Mouse (Mus musculus): ENCODE measurements around the gene Ociad2. TPM values are rescaled to one million over a fixed set of nuclear protein-coding genes. Genes with fewer than 3 reads are reported as not detected.

Gene Ociad2
- polyA plus RNA-seq, 2 experiments, result 0.95 to 3.6 TPM

- WGBS (ENCODE audit: insufficient replicate concordance), result 68% methylated on average over 5 of the region's 5 CpGs
- Histone ChIP-seq H3K9me3 (ENCODE audit: control insufficient read depth, low read length) (no peaks in the 10 kb centered on the region), H3K4me2 (ENCODE audit: low read depth) (no peak overlapping the region), H3K36me3 (replicated peaks; ENCODE audit: control insufficient read depth, insufficient read depth, low read depth) (no peaks in the 10 kb centered on the region), H3K9ac (replicated peaks) (no peak overlapping the region), H3K4me1 (replicated peaks; ENCODE audit: control insufficient read depth in 2 of 2, insufficient read depth in 2 of 2, low read length in 1 of 2) (0 out of 4 replicates have a peak, but pooled peaks cover 0 to 3% of the 10 kb centered on the region in 2 experiments), H3K27ac (no peak overlapping the region), H3K4me3 (ENCODE audit: insufficient read depth in 1 of 2, low read depth in 2 of 2, low read length in 2 of 2) (no peak overlapping the region), H3K27me3 (ENCODE audit: control insufficient read depth, insufficient read depth, low read length) (no peaks in the 10 kb centered on the region)
- TF ChIP-seq CTCF (IDR thresholded peaks at IDR 0.05; ENCODE audit: low read depth) (no peak), EP300 (IDR thresholded peaks at IDR 0.05; ENCODE audit: low read depth) (no peak)
- ATAC-seq (ENCODE audit: insufficient read depth) (no peak), DNase-seq (ENCODE audit: low read depth in 3 of 3, low spot score in 3 of 3) (no peak)
Measured at GRCm38 (mm10) chr5:73372601-73373000, 31.8 kb upstream of the Ociad2 start.

GRCm38 (mm10) chr5:73369731-73370130 is 28.9 kb upstream of the Ociad2 start:
- no peaks in the 10 kb centered on the region for H3K27me3 ChIP-seq (ENCODE audit: control insufficient read depth, insufficient read depth, low read length)
- H3K36me3 ChIP-seq (replicated peaks; ENCODE audit: control insufficient read depth, insufficient read depth, low read depth), result no peaks in the 10 kb centered on the region
- no peak for ATAC-seq (ENCODE audit: insufficient read depth)
- H3K4me2 ChIP-seq (ENCODE audit: low read depth), result no peak overlapping the region
- H3K4me1 ChIP-seq (replicated peaks; ENCODE audit: control insufficient read depth in 2 of 2, insufficient read depth in 2 of 2, low read length in 1 of 2), result peaks cover 7 to 9% of the 10 kb centered on the region in 2 experiments
- 60% methylated on average over 3 of the region's 3 CpGs for WGBS (ENCODE audit: insufficient replicate concordance)
- no peaks in the 10 kb centered on the region for H3K9me3 ChIP-seq (ENCODE audit: control insufficient read depth, low read length)
- no peak overlapping the region for H3K9ac ChIP-seq (replicated peaks)
- no peak overlapping the region for H3K4me3 ChIP-seq (ENCODE audit: insufficient read depth in 1 of 2, low read depth in 2 of 2, low read length in 2 of 2)
- TF ChIP-seq EP300 (IDR thresholded peaks at IDR 0.05; ENCODE audit: low read depth) (no peak), CTCF (IDR thresholded peaks at IDR 0.05; ENCODE audit: low read depth) (no peak)
- DNase-seq (ENCODE audit: low read depth in 3 of 3, low spot score in 3 of 3), result no peak
- no peak overlapping the region for H3K27ac ChIP-seq

- H3K9me3 ChIP-seq (ENCODE audit: control insufficient read depth, low read length), result no peaks in the 10 kb centered on the region
- peaks cover 15 to 16% of the 10 kb centered on the region in 2 experiments for H3K4me1 ChIP-seq (replicated peaks; ENCODE audit: control insufficient read depth in 2 of 2, insufficient read depth in 2 of 2, low read length in 1 of 2)
- DNase-seq (ENCODE audit: low read depth in 3 of 3, low spot score in 3 of 3) (no peak), ATAC-seq (ENCODE audit: insufficient read depth) (no peak)
- WGBS (ENCODE audit: insufficient replicate concordance), result 72% methylated on average over 10 of the region's 10 CpGs
- no peak overlapping the region for H3K4me2 ChIP-seq (ENCODE audit: low read depth)
- no peaks in the 10 kb centered on the region for H3K27me3 ChIP-seq (ENCODE audit: control insufficient read depth, insufficient read depth, low read length)
- no peak overlapping the region for H3K4me3 ChIP-seq (ENCODE audit: insufficient read depth in 1 of 2, low read depth in 2 of 2, low read length in 2 of 2)
- no peaks in the 10 kb centered on the region for H3K36me3 ChIP-seq (replicated peaks; ENCODE audit: control insufficient read depth, insufficient read depth, low read depth)
- no peak overlapping the region for H3K27ac ChIP-seq
- H3K9ac ChIP-seq (replicated peaks), result no peak overlapping the region
- TF ChIP-seq EP300 (IDR thresholded peaks at IDR 0.05; ENCODE audit: low read depth) (no peak), CTCF (IDR thresholded peaks at IDR 0.05; ENCODE audit: low read depth) (no peak)
Measured at GRCm38 (mm10) chr5:73368845-73369447, 28.1 kb upstream of the Ociad2 start.

GRCm38 (mm10) chr5:73367906-73368305 is 27.1 kb upstream of the Ociad2 start:
- no peak for ATAC-seq (ENCODE audit: insufficient read depth)
- no peak for TF ChIP-seq CTCF (IDR thresholded peaks at IDR 0.05; ENCODE audit: low read depth)
- TF ChIP-seq EP300 (IDR thresholded peaks at IDR 0.05; ENCODE audit: low read depth), result no peak
- Histone ChIP-seq H3K4me2 (ENCODE audit: low read depth) (no peak overlapping the region), H3K9me3 (ENCODE audit: control insufficient read depth, low read length) (no peaks in the 10 kb centered on the region), H3K36me3 (replicated peaks; ENCODE audit: control insufficient read depth, insufficient read depth, low read depth) (no peaks in the 10 kb centered on the region), H3K4me1 (replicated peaks; ENCODE audit: control insufficient read depth in 2 of 2, insufficient read depth in 2 of 2, low read length in 1 of 2) (peaks cover 24 to 27% of the 10 kb centered on the region in 2 experiments), H3K27ac (no peak overlapping the region), H3K9ac (replicated peaks) (no peak overlapping the region), H3K27me3 (ENCODE audit: control insufficient read depth, insufficient read depth, low read length) (no peaks in the 10 kb centered on the region), H3K4me3 (ENCODE audit: insufficient read depth in 1 of 2, low read depth in 2 of 2, low read length in 2 of 2) (no peak overlapping the region)
- DNase-seq (ENCODE audit: low read depth in 3 of 3, low spot score in 3 of 3), result no peak
- WGBS (ENCODE audit: insufficient replicate concordance), result 62% methylated on average over 4 of the region's 4 CpGs

- TF ChIP-seq CTCF (IDR thresholded peaks at IDR 0.05; ENCODE audit: low read depth), result no peak
- peak; percentile 89 for TF ChIP-seq EP300 (IDR thresholded peaks at IDR 0.05; ENCODE audit: low read depth)
- H3K9me3 ChIP-seq (ENCODE audit: control insufficient read depth, low read length), result no peaks in the 10 kb centered on the region
- H3K36me3 ChIP-seq (replicated peaks; ENCODE audit: control insufficient read depth, insufficient read depth, low read depth), result no peaks in the 10 kb centered on the region
- H3K27ac ChIP-seq, result peak overlapping the region; percentile 75
- H3K4me2 ChIP-seq (ENCODE audit: low read depth), result peak overlapping the region; percentile 64
- 0 out of 4 replicates have a peak overlapping the region, but pooled peaks of 1 of the 2 experiments have one; percentile 10 for H3K4me3 ChIP-seq (ENCODE audit: insufficient read depth in 1 of 2, low read depth in 2 of 2, low read length in 2 of 2)
- ATAC-seq (ENCODE audit: insufficient read depth) (peak; percentile 91), DNase-seq (ENCODE audit: low read depth in 3 of 3, low spot score in 3 of 3) (peak; percentile 69 to 72 (median 69))
- H3K9ac ChIP-seq (replicated peaks), result peak overlapping the region; percentile 48
- WGBS (ENCODE audit: insufficient replicate concordance), result 79% methylated on average over 2 of the region's 2 CpGs
- peaks cover 2% of the 10 kb centered on the region; the same call in 1 of the 2 replicates for H3K27me3 ChIP-seq (ENCODE audit: control insufficient read depth, insufficient read depth, low read length)
- H3K4me1 ChIP-seq (replicated peaks; ENCODE audit: control insufficient read depth in 2 of 2, insufficient read depth in 2 of 2, low read length in 1 of 2), result peaks cover 31 to 34% of the 10 kb centered on the region in 2 experiments
Measured at GRCm38 (mm10) chr5:73364107-73364864, 23.5 kb upstream of the Ociad2 start.
